Mouse (Mus musculus): ENCODE results near the gene Anpep.
"Not testable (repeated sequence)": the region's sequence is repeated elsewhere in the genome, so short reads cannot be mapped to it uniquely, and the experiment has no call there.

The Anpep gene

DNA sequence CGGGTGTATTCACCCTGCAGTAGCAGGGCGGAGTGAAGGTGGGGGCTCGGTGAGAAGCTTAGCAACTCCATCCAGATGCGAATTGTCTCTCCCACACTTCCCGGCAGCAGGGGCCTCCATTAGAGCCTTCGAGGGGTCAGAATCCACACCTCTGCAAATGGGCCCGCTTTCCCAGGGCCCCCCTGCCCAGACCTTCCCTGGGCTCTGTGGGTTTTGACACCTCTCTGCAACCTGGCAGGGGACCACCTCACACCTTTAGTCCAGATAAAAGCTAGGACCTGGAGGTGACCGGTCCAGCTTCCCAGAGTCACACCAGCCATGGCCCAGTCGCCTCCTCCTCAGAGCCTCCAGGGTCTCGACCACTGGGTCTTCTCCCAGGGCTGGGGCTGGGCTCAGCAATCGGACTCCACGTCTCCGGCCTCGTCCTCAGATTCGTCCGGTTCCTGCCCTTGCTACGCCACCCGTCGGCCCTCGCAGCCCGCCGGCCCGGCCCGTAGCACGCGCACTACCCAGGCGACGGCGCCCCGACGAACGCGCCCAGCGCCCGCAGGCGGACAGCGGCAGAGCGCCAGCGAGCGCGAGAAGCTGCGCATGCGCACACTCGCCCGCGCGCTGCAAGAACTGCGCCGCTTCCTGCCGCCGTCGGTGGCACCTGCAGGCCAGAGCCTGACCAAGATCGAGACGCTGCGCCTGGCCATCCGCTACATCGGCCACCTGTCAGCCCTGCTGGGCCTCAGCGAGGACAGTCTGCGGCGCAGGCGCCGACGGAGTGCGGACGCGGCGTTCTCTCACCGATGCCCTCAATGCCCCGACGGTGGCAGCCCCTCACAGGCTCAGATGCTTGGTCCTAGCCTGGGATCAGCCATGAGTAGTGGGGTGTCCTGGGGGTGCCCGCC is 50.0 kb downstream of the Anpep start, which contains the start of gene Mesp2:
Mesp2 (plus strand) TSS at position 117 of the 896 bp plus-strand sequence.
- peak; percentile 91 for DNase-seq

DNA sequence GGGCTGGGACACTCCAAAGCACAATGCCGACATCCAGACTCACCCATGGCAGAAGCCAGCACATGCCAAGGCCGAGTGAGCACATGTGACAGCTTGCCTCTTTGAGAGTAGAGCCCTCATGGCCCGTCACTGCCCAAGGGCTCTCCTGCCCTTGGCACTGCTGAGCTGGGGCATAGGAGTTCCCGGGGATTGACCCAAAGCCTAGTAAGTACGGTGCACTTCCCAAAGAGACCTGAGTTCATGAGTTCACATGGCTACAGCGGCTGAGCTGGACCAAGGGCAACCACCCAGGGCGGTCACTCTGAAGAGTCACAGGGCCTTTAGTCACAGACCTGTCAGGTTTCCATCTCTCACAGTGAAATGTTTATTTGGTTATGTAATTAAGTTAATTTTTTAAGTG is 52.3 kb downstream of the Anpep start:
- no peak for DNase-seq

DNA sequence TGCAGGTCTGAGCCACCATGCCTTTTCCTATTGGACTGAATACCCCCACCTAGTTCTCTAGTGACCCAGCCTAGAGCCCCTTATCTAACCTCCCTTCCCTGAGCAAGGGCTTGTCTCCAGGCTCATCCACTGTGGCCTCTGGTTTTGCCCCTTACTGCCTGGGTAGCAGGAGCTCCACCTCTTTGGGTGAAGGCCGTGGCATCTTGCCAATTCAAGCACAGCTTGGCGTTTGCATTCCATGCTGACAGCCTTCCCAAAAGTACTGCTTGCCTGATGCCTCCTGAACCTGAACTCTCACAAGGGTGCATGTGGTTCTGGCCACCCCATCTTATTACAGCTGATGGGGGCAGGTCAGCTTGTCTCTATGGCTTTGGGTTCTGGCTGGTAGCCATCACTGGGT is 57.0 kb downstream of the Anpep start:
- no peak for DNase-seq

DNA sequence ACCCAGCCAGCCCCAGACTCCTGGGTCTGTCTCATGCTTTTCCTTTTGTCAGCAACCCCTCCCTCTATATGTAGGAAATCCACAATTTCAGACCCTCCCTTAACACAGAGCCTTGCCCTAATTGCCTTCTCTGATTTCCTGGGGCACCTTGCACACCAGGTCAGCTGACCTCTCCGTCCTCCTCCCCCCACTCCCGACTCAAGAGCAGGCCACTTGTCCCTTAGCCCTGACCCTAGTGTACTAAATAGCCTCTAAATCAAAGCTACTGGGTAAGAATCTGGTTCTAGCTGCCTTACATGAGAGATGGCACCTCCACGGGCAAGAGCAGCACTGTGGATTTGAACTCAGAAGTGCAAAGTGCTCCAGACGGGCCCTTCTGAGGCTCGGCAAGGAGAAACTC is 58.8 kb downstream of the Anpep start:
- DNase-seq, result no peak

DNA sequence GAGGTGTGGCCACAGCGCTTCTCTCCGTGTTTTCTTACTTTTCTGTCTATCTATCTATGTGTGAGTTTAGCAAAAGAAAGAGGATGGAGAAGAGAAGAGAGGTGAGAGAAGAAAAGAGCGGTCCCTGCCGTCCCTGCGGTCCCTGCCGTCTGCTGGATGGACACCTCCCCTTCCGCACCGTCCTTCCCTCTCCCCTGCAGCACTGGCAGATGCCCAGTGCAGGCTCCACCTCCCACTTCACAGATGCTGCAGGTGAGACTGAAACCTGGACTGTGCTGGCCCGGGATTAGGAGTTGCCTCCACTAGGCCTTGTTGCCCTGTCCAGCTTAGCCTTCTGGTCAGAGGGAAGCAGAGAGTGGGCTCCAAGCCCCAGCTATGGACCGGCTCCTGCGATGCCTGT is 59.5 kb downstream of the Anpep start:
- DNase-seq, result no peak

DNA sequence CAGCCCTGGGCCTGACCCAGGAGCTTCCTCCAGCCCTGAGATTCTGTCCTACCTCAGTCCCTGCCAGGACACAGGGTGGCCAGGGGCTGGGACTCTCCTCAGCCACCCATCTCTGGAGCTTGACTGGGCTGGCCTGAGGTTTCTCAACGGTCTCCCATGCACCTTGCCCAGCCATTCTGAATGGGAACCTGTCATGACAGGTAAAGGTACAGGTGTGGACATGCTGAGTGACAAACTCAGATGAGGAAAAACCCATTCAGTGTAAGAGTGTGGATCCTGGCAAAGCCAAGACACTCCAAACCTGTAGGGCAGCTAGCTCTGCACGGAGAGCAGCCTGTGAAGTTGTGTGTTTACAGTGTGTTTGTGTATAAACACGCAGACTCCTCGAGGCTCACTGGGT is 60.5 kb downstream of the Anpep start:
- DNase-seq, result no peak

DNA sequence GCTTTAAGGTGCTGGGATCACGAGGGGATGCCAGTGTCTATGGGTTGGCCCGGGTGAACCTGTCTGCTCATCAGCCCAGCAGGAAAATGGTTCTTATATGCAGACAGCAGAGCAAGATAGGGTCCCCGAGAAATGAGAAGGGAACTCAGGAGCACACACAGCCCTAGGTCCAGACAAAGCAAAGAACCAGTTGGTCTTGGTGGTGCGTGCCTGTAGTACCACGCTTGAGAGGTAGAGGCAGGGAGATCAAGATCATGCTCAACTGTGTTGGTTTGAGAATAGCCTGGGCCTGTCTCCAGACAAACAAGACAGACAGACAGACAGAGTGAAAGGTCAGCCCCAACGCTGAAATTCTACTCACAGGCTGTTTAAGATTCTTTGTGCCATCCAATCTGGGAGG is 61.4 kb downstream of the Anpep start:
- DNase-seq, result no peak

DNA sequence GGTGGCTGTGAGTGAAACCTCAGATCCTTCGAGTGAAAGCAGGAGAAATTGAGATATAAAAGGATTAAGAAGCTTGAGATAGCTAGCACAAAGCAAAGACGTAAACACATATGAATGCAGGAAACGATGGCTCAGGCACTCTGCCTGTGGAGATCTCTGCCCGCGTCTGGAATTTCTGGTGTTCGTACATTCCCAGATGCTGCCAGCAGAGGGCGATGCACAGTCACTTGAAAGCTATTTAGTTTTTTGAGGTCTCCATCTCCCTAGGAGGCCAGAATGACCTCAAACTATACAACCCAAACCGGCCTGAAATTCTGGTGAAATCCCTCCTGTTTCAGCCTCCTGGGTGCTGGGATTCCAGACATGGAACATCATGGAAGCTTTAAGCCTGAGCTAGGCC is 61.8 kb downstream of the Anpep start:
- peak; percentile 84 for DNase-seq

DNA sequence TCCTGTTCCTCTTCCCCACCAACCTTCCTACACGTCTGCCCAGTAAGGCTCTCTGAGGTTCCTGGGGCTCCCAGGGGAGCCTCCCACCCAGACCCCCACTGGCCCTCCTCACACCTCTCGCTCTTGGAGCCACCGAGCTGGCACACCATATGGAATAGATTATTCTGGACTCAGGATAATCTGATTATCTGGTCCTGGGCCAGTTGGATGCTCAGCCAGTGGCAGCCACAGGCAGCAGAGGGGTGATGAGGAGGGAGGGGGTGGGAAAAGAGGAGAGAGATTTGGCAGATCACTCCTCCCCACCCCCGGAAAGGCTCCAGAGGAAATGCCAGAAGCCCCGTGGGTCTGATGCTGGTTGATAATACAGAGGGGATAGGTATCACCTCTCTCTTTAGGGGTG is 62.3 kb downstream of the Anpep start:
- peak; percentile 77 for DNase-seq

DNA sequence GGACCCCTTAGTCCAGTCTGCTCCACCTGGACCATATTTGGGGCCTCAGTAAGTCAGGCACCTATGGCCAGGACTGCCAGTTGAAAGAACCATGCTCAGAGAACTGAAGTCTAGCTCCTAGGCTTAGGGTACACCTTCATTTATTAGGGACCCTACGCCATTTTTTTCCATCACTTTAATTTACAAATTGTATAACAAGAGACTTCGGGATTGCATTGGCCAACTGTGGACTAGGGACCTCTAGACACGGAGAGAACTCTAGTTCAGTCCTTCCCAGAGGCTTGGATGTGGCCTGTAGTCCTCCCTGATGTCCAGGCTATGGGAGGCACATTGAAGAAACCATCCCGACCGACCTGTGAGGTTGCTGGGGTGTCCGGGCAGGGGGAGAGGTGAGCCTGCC is 67.2 kb downstream of the Anpep start, which contains the start of gene Mesp1:
Mesp1 (minus strand) TSS at position 101 of the 400 bp plus-strand sequence.
- DNase-seq, result no peak

DNA sequence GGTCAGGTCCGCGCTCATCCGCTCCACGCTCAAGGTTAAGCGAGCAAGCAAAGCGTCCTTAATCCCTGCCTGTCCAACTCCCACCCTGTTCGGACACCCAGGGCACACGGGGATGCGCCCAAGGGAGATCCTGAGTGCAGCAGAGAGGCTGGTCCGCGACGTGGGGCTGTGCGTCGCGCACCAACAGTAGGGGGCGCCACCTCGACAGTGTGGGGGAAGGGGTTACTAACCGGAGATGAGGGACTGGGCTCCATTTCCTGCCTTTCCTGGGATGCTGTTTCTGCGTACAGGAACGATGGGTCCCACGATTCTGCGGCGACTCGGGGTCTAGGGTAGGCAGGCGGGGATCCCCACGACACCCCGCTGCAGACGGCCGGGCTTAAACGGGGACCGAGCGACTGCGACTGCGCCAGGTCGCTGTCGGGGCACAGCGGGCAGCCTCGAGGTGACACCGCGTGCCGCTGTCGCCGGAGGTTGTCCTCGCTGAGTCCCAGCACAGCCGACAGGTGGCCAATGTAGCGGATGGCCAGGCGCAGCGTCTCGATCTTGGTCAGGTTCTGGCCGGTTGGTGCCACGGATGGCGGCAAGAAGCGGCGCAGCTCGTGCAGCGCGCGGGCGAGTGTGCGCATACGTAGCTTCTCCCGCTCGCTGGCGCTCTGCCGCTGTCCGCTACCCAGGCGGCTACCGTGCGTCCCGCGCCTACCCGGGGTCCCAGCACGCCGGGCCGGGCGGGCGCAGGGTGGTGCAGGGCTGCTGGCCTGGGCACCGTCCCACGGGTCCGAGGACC is 68.0 kb downstream of the Anpep start:
- DNase-seq, result peak; percentile 67

DNA sequence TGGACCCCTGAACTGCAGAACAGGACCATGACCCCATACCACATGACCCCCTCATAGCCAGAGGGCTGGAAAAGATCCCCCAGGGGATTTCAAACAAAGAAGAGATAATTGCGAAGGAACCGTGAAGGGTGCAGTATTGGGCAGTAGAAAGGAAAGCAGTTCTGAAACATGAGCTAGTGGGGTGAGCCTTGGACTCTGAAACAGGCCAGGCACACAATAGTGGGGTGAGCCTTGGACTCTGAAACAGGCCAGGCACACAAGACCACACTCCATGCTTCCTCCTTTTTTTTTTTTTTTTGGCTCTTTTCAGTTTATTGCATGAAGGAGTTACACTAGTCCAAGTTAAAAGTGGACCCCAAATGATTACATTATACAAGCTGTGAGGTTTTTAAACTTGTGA is 71.0 kb downstream of the Anpep start:
- DNase-seq, result not testable (repeated sequence)

DNA sequence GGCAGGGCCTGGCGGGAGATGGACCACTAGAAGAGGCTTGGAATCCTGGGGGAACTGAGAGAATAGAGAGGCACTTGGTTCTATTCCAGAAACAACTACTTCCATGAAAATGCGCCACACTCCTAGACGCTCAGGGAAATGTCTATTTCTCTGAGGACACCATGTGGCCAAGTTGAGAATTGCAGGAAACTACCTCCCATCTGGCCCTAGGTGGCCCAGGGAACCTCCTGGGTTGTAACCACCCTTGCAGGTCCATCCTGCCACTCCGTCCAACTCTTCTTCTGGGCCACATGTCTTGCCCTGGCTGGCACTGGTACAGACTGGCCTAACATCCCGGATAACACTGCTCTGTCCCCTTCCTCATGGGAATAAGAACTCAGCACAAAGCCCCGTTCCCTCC is 74.6 kb downstream of the Anpep start:
- peak; percentile 77 for DNase-seq

DNA sequence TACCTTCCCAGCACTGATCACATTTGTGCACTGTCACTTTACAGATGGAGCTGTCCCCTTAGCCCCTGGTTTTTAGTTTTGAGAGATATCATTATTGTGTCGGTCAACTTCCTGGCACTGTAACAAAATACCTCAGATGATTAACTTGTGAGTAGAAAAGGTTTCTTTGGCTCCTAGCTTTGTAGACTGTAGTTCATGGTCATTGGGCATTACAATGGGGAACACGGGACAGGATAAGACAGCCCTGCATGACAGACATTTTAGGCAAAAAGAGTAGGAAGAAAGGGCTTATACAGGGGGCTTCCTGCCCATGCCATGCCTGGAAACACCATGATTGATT is 78.4 kb downstream of the Anpep start:
- no peak for DNase-seq

DNA sequence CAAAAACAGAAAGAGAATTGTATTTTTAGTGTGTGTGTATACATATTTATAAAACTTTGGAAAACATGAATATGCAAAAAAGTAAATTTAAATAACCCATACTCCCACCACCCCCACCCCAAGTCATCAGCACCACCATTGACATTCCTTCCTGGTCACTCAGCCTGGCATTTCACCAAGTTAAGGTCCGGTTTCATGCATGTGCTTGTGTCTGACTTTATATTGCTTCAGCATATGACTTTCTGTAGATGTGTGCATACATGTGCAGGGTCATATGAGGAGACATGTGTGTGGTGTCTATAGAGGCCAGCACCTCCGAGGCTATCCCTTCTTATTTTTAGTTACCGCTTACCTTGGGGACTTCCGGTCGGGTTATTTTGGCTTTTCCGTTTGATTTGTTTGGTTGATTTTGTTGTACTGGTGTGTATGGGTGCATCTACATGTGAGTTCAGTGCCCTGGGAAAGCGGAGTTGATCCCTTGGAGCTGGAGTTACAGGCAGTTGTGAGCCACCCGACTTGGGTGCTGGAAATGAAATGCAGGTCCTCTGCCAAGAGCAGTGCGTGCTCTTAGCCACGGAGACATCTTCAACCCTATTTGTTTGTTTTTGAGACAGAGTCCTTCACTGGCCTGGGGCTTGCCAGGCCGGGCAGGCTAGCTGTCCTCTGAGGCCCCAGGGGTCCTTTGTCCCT is 78.9 kb downstream of the Anpep start:
- no peak for DNase-seq

DNA sequence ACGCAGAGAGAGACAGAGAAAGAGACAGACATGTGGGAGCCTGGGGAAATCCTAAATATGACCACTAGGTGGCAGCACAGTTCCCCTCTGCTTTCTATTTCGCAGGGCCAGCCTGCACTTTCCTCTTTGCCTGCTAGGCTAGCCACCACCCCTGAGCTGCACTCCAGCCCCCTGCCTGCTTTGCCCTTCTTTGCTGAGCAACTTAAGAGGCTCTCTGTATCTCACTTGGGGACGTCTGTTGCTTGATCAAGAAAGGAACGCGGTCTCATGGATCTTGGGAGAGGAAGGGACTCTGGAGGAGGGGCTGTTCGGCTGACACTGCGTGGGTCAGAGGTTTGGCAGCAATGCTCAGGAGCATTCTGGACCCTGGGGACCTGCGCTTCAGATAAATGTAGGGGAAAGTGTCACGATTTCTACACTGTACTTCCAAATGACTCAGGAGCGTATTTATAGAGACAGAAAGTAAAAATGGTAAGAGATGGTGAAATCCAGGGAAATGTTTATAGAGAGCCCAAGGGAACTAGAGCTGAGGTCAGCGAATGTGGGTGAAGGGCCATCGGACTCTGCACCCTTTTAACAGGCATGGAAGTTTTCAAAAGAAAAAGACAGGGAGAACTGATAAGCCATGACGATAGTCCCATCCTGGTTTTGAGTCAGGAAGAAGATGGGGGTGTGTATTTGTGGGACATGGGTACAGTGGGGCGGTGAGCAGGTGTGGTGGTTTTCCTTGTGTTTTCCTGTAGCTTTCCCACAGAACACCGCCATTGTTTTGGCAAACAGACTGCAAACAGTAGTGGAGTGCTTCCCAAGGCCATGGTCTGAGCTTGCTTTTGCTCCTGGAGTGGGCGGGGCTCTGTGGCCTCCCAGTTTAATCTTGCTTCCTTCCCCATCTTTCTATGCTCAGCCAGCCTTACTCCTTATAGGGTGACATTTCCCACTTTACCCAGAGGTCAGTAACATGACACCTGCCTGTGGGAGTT is 79.9 kb downstream of the Anpep start:
- peak; percentile 84 for DNase-seq
